In the genomic region with DNA sequence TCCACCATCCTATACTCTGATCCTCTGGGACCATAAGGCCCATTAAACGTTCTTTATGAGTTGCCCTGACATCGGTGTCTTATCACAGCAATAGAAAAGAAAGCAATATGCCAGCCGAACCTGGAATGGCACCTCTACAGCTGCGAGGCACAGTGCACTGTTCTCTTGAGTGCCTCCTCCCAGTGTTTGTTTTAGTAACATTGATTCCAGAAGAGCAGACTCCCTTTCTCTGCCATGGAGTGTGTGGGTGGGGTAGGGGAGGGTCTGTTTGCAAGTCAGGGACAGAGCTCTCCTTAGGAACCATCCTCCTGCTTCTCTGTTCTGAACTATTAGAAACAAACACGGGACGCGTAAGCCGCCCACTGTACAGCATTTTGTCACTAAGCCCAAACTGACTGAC, we compare ENCODE assay signal across 22 mouse cellular contexts.
A peak's percentile ranks its signal among the peaks of the same experiment; 100 is the strongest.
DNase-seq lines count a peak whose midpoint lies in the region; ATAC-seq lines count a peak whose summit lies in the region.
"Had no signal": no experiment of that assay in that cellular context is flagged by ENCODE, and none has a peak within 500 bp of the region (broad histone marks: within the 10 kb centered on the region; RNA-seq: fewer than 3 reads in every experiment).

No protein-coding gene starts in this region.

- 50% methylated on average over 8 of the region's 8 CpGs for WGBS in kidney, embryonic 15.5 days

- no peaks in the 10 kb centered on the region for H3K4me1 ChIP-seq in kidney, embryonic 15.5 days
- H3K4me1 ChIP-seq: heart, embryonic 13.5 days; hindbrain, embryonic 15.5 days had no signal

- H3K9ac ChIP-seq in kidney, embryonic 15.5 days = no peak overlapping the region
- H3K9ac ChIP-seq: embryonic facial prominence, embryonic 12.5 days; forebrain, embryonic 12.5 days; heart, embryonic 13.5 days; hindbrain, embryonic 15.5 days had no signal

- no peaks in the 10 kb centered on the region for H3K27me3 ChIP-seq in kidney, embryonic 15.5 days
- H3K27me3 ChIP-seq: CH12.LX; embryonic facial prominence, embryonic 12.5 days; forebrain, embryonic 12.5 days; heart, embryonic 13.5 days; hindbrain, embryonic 15.5 days; Patski had no signal

- H3K36me3 ChIP-seq in kidney, embryonic 15.5 days = no peaks in the 10 kb centered on the region
- H3K36me3 ChIP-seq: embryonic facial prominence, embryonic 12.5 days; forebrain, embryonic 12.5 days; heart, embryonic 13.5 days; hindbrain, embryonic 15.5 days had no signal

- H3K27ac ChIP-seq in kidney, embryonic 15.5 days = no peak overlapping the region
- H3K27ac ChIP-seq: embryonic facial prominence, embryonic 12.5 days; forebrain, embryonic 12.5 days; gastrocnemius, adult 2 months; heart, embryonic 13.5 days; hindbrain, embryonic 15.5 days had no signal

- no peak overlapping the region for H3K4me2 ChIP-seq in kidney, embryonic 15.5 days
- H3K4me2 ChIP-seq: embryonic facial prominence, embryonic 12.5 days; forebrain, embryonic 12.5 days; heart, embryonic 13.5 days; hindbrain, embryonic 15.5 days had no signal

- no peaks in the 10 kb centered on the region for H3K9me3 ChIP-seq in kidney, embryonic 15.5 days (replicated peaks)
- H3K9me3 ChIP-seq: embryonic facial prominence, embryonic 12.5 days; forebrain, embryonic 12.5 days; heart, embryonic 13.5 days; hindbrain, embryonic 15.5 days had no signal

- H3K4me3 ChIP-seq in kidney, embryonic 15.5 days (replicated peaks) = no peak overlapping the region
- H3K4me3 ChIP-seq: embryonic facial prominence, embryonic 12.5 days; forebrain, embryonic 12.5 days; gastrocnemius, adult 2 months; heart, embryonic 13.5 days; hindbrain, embryonic 15.5 days had no signal

- peak; percentile 81 for ATAC-seq in kidney, embryonic 15.5 days (replicated peaks; ENCODE audit: low FRiP score)
- ATAC-seq: forebrain, embryonic 16.5 days; Patski had no signal

- DNase-seq in kidney, adult 9 months = no peak
- peak; percentile 27 for DNase-seq in layer of hippocampus, adult 9-11 months
- DNase-seq in layer of hippocampus, postnatal 25 days (ENCODE audit: extremely low spot score in 1 of 2, low spot score in 1 of 2) = no peak
- DNase-seq in brain, adult 2 months (ENCODE audit: low read depth, low spot score) = peak; percentile 17
- DNase-seq in testis, postnatal 14 days (ENCODE audit: low spot score) = peak; percentile 46
- no peak for DNase-seq in cerebellum, postnatal 14 days
- DNase-seq: adrenal gland, adult 2 months; adrenal gland, postnatal 25 days; cerebellum, adult 2 months; cerebellum, postnatal 10 days; embryo, embryonic 11 days; gastrocnemius, adult 2 months; gastrocnemius, postnatal 25 days; heart, postnatal 36 days had no signal

Comparison
In these comparisons a context has a peak if more than half of its experiments do, and no peak if none do; other contexts are left out.
1. DNase-seq: peak in layer of hippocampus, adult 9-11 months (single experiment), brain, adult 2 months (single experiment) and testis, postnatal 14 days (single experiment); none in kidney, adult 9 months (single experiment), layer of hippocampus, postnatal 25 days (0 of 2) and cerebellum, postnatal 14 days (0 of 2).